Mouse (Mus musculus) CD4-positive naive resting alpha-beta T cell, adult 57 days (primary cell): ENCODE data around the gene Slc38a11. TPM values are rescaled to one million over a fixed set of nuclear protein-coding genes. Genes with fewer than 3 reads are reported as not detected.

Experiments
- total RNA-seq: library from RNA; stranded (reverse); gene quantifications from one replicate; pipeline ENCODE4 v1.2.4, GENCODE M21; 2023

Gene Slc38a11
- not detected for total RNA-seq

GRCm38 (mm10) chr2:65363828-65364497, at the start of gene Slc38a11:
Gene Slc38a11 (minus strand): TSS chr2:65364034.

Other genes starting within 250 kb of the Slc38a11 start
- 2.9 TPM for gene Cobll1, start 124.6 kb downstream of the Slc38a11 start, total RNA-seq
- gene Scn3a, start 203.6 kb upstream of the Slc38a11 start, total RNA-seq: not detected